Mouse (Mus musculus) kidney, adult 9 months (tissue): Measurements from ENCODE around the gene Arl4c.
"Not testable (repeated sequence)": the region's sequence is repeated elsewhere in the genome, so short reads cannot be mapped to it uniquely, and the experiment has no call there.

ENCODE experiments used
- DNase-seq: peaks from one replicate; pipeline ENCODE4 v3.0.0; 2022

Gene Arl4c

GRCm38 (mm10) chr1:88654521-88655472, 47.2 kb downstream of the Arl4c start:
- DNase-seq = no peak

GRCm38 (mm10) chr1:88653614-88654520, 48.2 kb downstream of the Arl4c start:
- no peak for DNase-seq

- DNase-seq = no peak
Observed at GRCm38 (mm10) chr1:88652682-88653081, 49.3 kb downstream of the Arl4c start.

- DNase-seq = no peak
Observed at GRCm38 (mm10) chr1:88651668-88652067, 50.4 kb downstream of the Arl4c start.

- no peak for DNase-seq
Observed at GRCm38 (mm10) chr1:88648742-88649141, 53.3 kb downstream of the Arl4c start.

- no peak for DNase-seq
Observed at GRCm38 (mm10) chr1:88645599-88646119, 56.4 kb downstream of the Arl4c start.

- DNase-seq = no peak
Observed at GRCm38 (mm10) chr1:88644417-88644816, 57.6 kb downstream of the Arl4c start.

GRCm38 (mm10) chr1:88643181-88643823, 58.7 kb downstream of the Arl4c start:
- DNase-seq = no peak

- DNase-seq = no peak
Observed at GRCm38 (mm10) chr1:88642735-88643134, 59.3 kb downstream of the Arl4c start.

- no peak for DNase-seq
Observed at GRCm38 (mm10) chr1:88641678-88642215, 60.3 kb downstream of the Arl4c start.

GRCm38 (mm10) chr1:88641194-88641593, 60.8 kb downstream of the Arl4c start:
- DNase-seq = no peak

GRCm38 (mm10) chr1:88639432-88640281, 62.4 kb downstream of the Arl4c start:
- peak; percentile 34 for DNase-seq

- DNase-seq = peak; percentile 44
Observed at GRCm38 (mm10) chr1:88638622-88639021, 63.4 kb downstream of the Arl4c start.

- not testable (repeated sequence) for DNase-seq
Observed at GRCm38 (mm10) chr1:88636579-88637161, 65.4 kb downstream of the Arl4c start.

- peak; percentile 20 for DNase-seq
Observed at GRCm38 (mm10) chr1:88635659-88636058, 66.4 kb downstream of the Arl4c start.

GRCm38 (mm10) chr1:88632851-88633250, 69.2 kb downstream of the Arl4c start:
- no peak for DNase-seq

GRCm38 (mm10) chr1:88629966-88630488, 72.0 kb downstream of the Arl4c start:
- DNase-seq = no peak

GRCm38 (mm10) chr1:88625190-88625589, 76.8 kb downstream of the Arl4c start:
- peak; percentile 23 for DNase-seq

- no peak for DNase-seq
Observed at GRCm38 (mm10) chr1:88624376-88624775, 77.6 kb downstream of the Arl4c start.

- DNase-seq = no peak
Observed at GRCm38 (mm10) chr1:88623541-88624115, 78.4 kb downstream of the Arl4c start.
